Mouse (Mus musculus): ENCODE results near the gene Spon2.

DNA sequence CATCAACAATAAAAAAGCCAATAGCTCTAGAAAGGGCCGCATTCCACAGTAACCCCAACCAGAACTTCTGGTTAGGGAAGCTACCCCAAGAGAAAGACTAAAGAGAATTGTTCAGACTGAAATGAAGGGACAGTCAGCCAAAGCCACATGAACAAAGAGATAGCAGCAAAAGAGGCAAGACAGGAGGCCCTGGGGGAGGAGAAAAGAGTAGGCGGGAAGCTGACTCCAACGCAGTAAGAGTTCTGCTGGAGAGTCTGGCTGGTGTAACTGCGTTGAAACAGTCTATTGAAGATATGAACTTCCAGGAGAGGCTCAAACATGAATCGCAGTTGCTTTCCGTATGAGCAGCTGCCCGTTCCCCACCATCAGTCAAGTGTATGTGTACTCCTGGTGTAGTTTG, 6.2 kb upstream of the Spon2 start:
- TF ChIP-seq POLR2A (IDR thresholded peaks at IDR 0.05; ENCODE audit: borderline replicate concordance, control insufficient read depth, low read depth, low read length), result no peak
- no peak for TF ChIP-seq CTCF (IDR thresholded peaks at IDR 0.05; ENCODE audit: control insufficient read depth, insufficient read depth, low read length)
